Mouse (Mus musculus) thymus, adult 18-20 months (tissue): ENCODE results near the gene Dusp23.

Experiments used
- DNase-seq, 2 experiments: peaks; one replicate each; pipeline ENCODE4 v3.0.0; 2022; ENCODE audit warnings: mixed read lengths in 2 of 2

Dusp23 gene

GRCm38 (mm10) chr1:172619235-172619634, 13.5 kb downstream of the Dusp23 start:
- peak in 1 of 2 experiments; percentile 21 for DNase-seq

- no peak for DNase-seq
Measured at GRCm38 (mm10) chr1:172618141-172618540, 14.6 kb downstream of the Dusp23 start.

GRCm38 (mm10) chr1:172617365-172618076, 15.2 kb downstream of the Dusp23 start:
- no peak for DNase-seq

GRCm38 (mm10) chr1:172616537-172617300, 16.0 kb downstream of the Dusp23 start:
- no peak for DNase-seq

- no peak for DNase-seq
Measured at GRCm38 (mm10) chr1:172615412-172615811, 17.4 kb downstream of the Dusp23 start.

- DNase-seq = no peak
Measured at GRCm38 (mm10) chr1:172614654-172615053, 18.1 kb downstream of the Dusp23 start.

GRCm38 (mm10) chr1:172612745-172613144, 20.0 kb downstream of the Dusp23 start:
- DNase-seq = no peak

GRCm38 (mm10) chr1:172611304-172611703, 21.5 kb downstream of the Dusp23 start:
- no peak for DNase-seq

GRCm38 (mm10) chr1:172602326-172602725, 30.4 kb downstream of the Dusp23 start, which contains the start of gene Fcrl6:
Gene Fcrl6 (minus strand): TSS chr1:172602551.
- DNase-seq = no peak

- no peak for DNase-seq
Measured at GRCm38 (mm10) chr1:172594495-172594894, 38.3 kb downstream of the Dusp23 start.

- no peak for DNase-seq
Measured at GRCm38 (mm10) chr1:172593956-172594355, 38.8 kb downstream of the Dusp23 start.

GRCm38 (mm10) chr1:172593321-172593720, 39.4 kb downstream of the Dusp23 start:
- no peak for DNase-seq

- no peak for DNase-seq
Measured at GRCm38 (mm10) chr1:172590385-172590784, 42.4 kb downstream of the Dusp23 start, which contains the start of gene Slamf8. Gene Slamf8 (minus strand): TSS chr1:172590568.

- no peak for DNase-seq
Measured at GRCm38 (mm10) chr1:172585612-172586567, 46.9 kb downstream of the Dusp23 start.

GRCm38 (mm10) chr1:172585026-172585425, 47.7 kb downstream of the Dusp23 start:
- DNase-seq = no peak

GRCm38 (mm10) chr1:172584271-172584670, 48.5 kb downstream of the Dusp23 start:
- DNase-seq = no peak

- no peak for DNase-seq
Measured at GRCm38 (mm10) chr1:172582436-172582835, 50.3 kb downstream of the Dusp23 start.
